Mouse (Mus musculus) myocyte (in vitro differentiated cells): ENCODE measurements around the gene Slc39a11. TPM values are rescaled to one million over a fixed set of nuclear protein-coding genes. Genes with fewer than 3 reads are reported as not detected.

Experiments used
- H3K27me3 ChIP-seq: one replicate; pipeline ENCODE4 v1.6.1; 2011; ENCODE audit not compliant: control insufficient read depth, insufficient read depth, insufficient read length
- H3K36me3 ChIP-seq: one replicate; pipeline ENCODE4 v1.6.1; 2011; ENCODE audit not compliant: control insufficient read depth, insufficient read depth
- H3K4me2 ChIP-seq: one replicate; pipeline ENCODE4 v1.6.1; 2011; ENCODE audit warnings: low read depth, control low read depth
- H3K4me3 ChIP-seq: one replicate; pipeline ENCODE4 v1.5.1; 2011; ENCODE audit warnings: mild to moderate bottlenecking, control low read depth, moderate library complexity
- H3K79me2 ChIP-seq: one replicate; pipeline ENCODE4 v1.6.1; 2011; ENCODE audit not compliant: control insufficient read depth, insufficient read depth
- H3ac ChIP-seq: one replicate; pipeline ENCODE4 v1.6.1; 2011; ENCODE audit not compliant: control insufficient read depth, insufficient read length
- CEBPB ChIP-seq: IDR thresholded peaks from 2 replicates; pipeline ENCODE4 v1.6.1; 2011; ENCODE audit warnings: mild to moderate bottlenecking, moderate library complexity; ENCODE audit not compliant: poor library complexity, insufficient read depth, severe bottlenecking
- E2F4 ChIP-seq: IDR thresholded peaks from one replicate; pipeline ENCODE4 v1.6.1; 2011; ENCODE audit warnings: mild to moderate bottlenecking, control low read depth, moderate library complexity; ENCODE audit not compliant: insufficient read depth
- MAX ChIP-seq: IDR thresholded peaks from one replicate; pipeline ENCODE4 v1.6.1; 2011; ENCODE audit warnings: low read depth, mild to moderate bottlenecking, control low read depth
- MYOD1 ChIP-seq, 3 experiments: IDR thresholded peaks; one replicate each; pipeline ENCODE4 v1.6.1; 2011; ENCODE audit warnings: control low read depth in 2 of 3, low read depth in 2 of 3, mild to moderate bottlenecking in 2 of 3, moderate library complexity in 1 of 3; ENCODE audit not compliant: insufficient read length in 2 of 3, control insufficient read depth in 1 of 3
- MYOG ChIP-seq, 3 experiments: IDR thresholded peaks; one replicate each; pipeline ENCODE4 v1.6.1; 2011; ENCODE audit warnings: control low read depth in 2 of 3, low read depth in 2 of 3, mild to moderate bottlenecking in 2 of 3; ENCODE audit not compliant: insufficient read length in 2 of 3, control insufficient read depth in 1 of 3, insufficient read depth in 1 of 3
- POLR2A ChIP-seq: IDR thresholded peaks from one replicate; pipeline ENCODE4 v1.6.1; 2011; ENCODE audit warnings: low read depth, mild to moderate bottlenecking, control low read depth, moderate library complexity; ENCODE audit not compliant: insufficient read length
- POLR2AphosphoS2 ChIP-seq: IDR thresholded peaks from one replicate; pipeline ENCODE4 v1.6.1; 2011; ENCODE audit warnings: low read depth, control low read depth; ENCODE audit not compliant: insufficient read length
- REST ChIP-seq: IDR thresholded peaks from one replicate; pipeline ENCODE4 v1.6.1; 2011; ENCODE audit warnings: mild to moderate bottlenecking, control low read depth, moderate library complexity; ENCODE audit not compliant: insufficient read depth, insufficient read length
- SRF ChIP-seq: IDR thresholded peaks from one replicate; pipeline ENCODE4 v1.6.1; 2011; ENCODE audit warnings: low read depth; ENCODE audit not compliant: control insufficient read depth, insufficient read length
- TCF12 ChIP-seq: IDR thresholded peaks from one replicate; pipeline ENCODE4 v1.6.1; 2011; ENCODE audit warnings: mild to moderate bottlenecking, control low read depth; ENCODE audit not compliant: poor library complexity, insufficient read depth, severe bottlenecking
- TCF3 ChIP-seq: IDR thresholded peaks from one replicate; pipeline ENCODE4 v1.6.1; 2011; ENCODE audit warnings: low read depth, control low read depth; ENCODE audit not compliant: insufficient read length
- USF1 ChIP-seq: IDR thresholded peaks from one replicate; pipeline ENCODE4 v1.6.1; 2011; ENCODE audit warnings: low read depth, mild to moderate bottlenecking, control low read depth, moderate library complexity
- polyA plus RNA-seq: library from polyadenylated mRNA; unstranded; fragments of >200 nt; fragmentation: generic; extraction: Trizol; gene quantifications from one replicate; pipeline ENCODE4 v1.2.1, GENCODE M21; 2012; ENCODE audit warnings: missing spikeins

The Slc39a11 gene
- polyA plus RNA-seq, 1 experiment: 15.7 TPM

DNA sequence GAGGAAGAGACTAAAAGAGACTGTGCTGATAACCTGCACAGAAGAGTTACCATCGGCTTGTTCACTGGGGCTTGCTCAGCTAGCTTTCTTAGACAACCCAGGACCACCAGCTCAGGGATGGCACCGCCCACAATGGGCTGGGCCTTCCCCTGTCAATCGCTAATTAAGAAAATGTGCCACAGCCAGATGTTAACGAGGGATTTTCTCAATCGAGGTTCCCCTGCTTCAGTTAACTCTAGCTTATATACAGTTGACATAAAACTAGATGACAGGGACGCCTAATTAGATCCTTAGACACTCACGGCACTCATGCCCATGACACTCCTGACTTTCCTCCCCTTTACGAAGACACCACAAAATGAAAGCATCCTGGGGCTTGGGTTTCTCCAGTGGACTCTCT, 268.3 kb downstream of the Slc39a11 start:
- H3K4me3 ChIP-seq: no peak overlapping the region
- no peaks in the 10 kb centered on the region for H3K79me2 ChIP-seq
- TF ChIP-seq POLR2AphosphoS2 (no peak), MYOG (IDR thresholded peaks at IDR 0.05; ENCODE audit: control insufficient read depth in 1 of 3, insufficient read depth in 1 of 3, insufficient read length in 2 of 3, low read depth in 2 of 3) (no peak), TCF12 (no peak), REST (no peak), MYOD1 (IDR thresholded peaks at IDR 0.05; ENCODE audit: control insufficient read depth in 1 of 3, insufficient read length in 2 of 3, low read depth in 2 of 3) (no peak), CEBPB (no peak)
- no peak overlapping the region for H3ac ChIP-seq
- no peak overlapping the region for H3K4me2 ChIP-seq
- no peaks in the 10 kb centered on the region for H3K27me3 ChIP-seq
- H3K36me3 ChIP-seq: no peaks in the 10 kb centered on the region

GRCm38 (mm10) chr11:113378867-113379266, 271.0 kb downstream of the Slc39a11 start:
- Histone ChIP-seq H3K79me2 (no peaks in the 10 kb centered on the region), H3K36me3 (no peaks in the 10 kb centered on the region), H3K4me3 (no peak overlapping the region), H3K4me2 (no peak overlapping the region), H3K27me3 (no peaks in the 10 kb centered on the region), H3ac (no peak overlapping the region)
- TF ChIP-seq E2F4 (no peak), SRF (no peak), POLR2A (no peak), POLR2AphosphoS2 (no peak), TCF3 (no peak), MYOD1 (IDR thresholded peaks at IDR 0.05; ENCODE audit: control insufficient read depth in 1 of 3, insufficient read length in 2 of 3, low read depth in 2 of 3) (no peak), CEBPB (no peak), USF1 (no peak)

DNA sequence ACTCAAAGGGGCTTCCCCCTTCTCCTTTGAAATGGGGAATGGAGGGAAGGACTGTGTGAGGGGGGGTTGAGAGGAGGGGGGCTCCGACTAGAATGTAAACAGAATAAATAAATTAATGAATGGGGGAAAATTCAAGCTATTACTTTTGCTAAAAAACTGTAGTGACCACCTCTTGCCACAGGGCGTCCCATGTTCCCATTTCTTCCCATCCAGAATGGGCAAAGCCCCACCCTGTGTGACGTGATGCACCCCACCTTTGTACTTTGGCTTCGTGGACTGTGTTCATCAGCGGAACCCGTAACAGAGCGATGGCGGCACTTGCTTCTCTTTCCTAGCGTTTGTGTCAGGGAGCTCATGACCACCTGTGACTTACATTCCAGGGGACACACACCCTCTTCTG, 273.8 kb downstream of the Slc39a11 start:
- Histone ChIP-seq H3K27me3 (no peaks in the 10 kb centered on the region), H3K4me2 (no peak overlapping the region), H3ac (no peak overlapping the region)

GRCm38 (mm10) chr11:113373926-113374325, 276.0 kb downstream of the Slc39a11 start:
- Histone ChIP-seq H3K79me2 (no peaks in the 10 kb centered on the region), H3ac (no peak overlapping the region), H3K27me3 (no peaks in the 10 kb centered on the region), H3K36me3 (no peaks in the 10 kb centered on the region), H3K4me2 (no peak overlapping the region), H3K4me3 (no peak overlapping the region)
- TF ChIP-seq POLR2A: no peak
- no peak for TF ChIP-seq TCF3
- no peak for TF ChIP-seq REST
- TF ChIP-seq MYOD1 (IDR thresholded peaks at IDR 0.05; ENCODE audit: control insufficient read depth in 1 of 3, insufficient read length in 2 of 3, low read depth in 2 of 3): no peak
- TF ChIP-seq USF1: no peak
- no peak for TF ChIP-seq SRF
- TF ChIP-seq E2F4: no peak
- no peak for TF ChIP-seq MYOG (IDR thresholded peaks at IDR 0.05; ENCODE audit: control insufficient read depth in 1 of 3, insufficient read depth in 1 of 3, insufficient read length in 2 of 3, low read depth in 2 of 3)
- TF ChIP-seq TCF12: no peak
- TF ChIP-seq POLR2AphosphoS2: no peak
- no peak for TF ChIP-seq MAX
- TF ChIP-seq CEBPB: no peak

More for the DNA sequence above, 273.8 kb downstream of the Slc39a11 start:
- no peaks in the 10 kb centered on the region for H3K79me2 ChIP-seq
- H3K4me3 ChIP-seq: no peak overlapping the region
- H3K36me3 ChIP-seq: no peaks in the 10 kb centered on the region
- TF ChIP-seq TCF12 (no peak), MAX (no peak), POLR2AphosphoS2 (no peak)

DNA sequence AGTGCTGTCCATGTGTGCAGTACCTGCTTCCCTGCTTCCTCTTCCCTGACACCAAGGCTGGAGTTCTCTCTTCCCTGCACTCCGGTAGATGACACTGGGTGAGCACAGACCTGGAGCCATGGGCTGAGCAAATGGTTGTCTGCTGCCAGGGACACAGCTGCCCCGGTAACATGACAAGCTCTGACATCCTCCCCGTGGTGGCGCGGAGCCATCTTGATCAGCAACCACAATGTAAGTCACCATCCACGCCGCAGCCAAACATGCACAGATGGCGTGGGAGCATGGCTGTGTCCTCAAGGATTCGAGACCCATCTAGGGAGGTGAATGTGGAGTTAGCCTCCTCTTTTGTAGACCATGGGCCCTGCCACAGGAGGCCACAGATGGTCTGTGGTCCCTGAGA, 276.5 kb downstream of the Slc39a11 start:
- H3K36me3 ChIP-seq: no peaks in the 10 kb centered on the region
- H3K4me2 ChIP-seq: no peak overlapping the region
- H3ac ChIP-seq: no peak overlapping the region
- no peak overlapping the region for H3K4me3 ChIP-seq
- no peaks in the 10 kb centered on the region for H3K27me3 ChIP-seq
- no peak for TF ChIP-seq REST
- TF ChIP-seq MYOG (IDR thresholded peaks at IDR 0.05; ENCODE audit: control insufficient read depth in 1 of 3, insufficient read depth in 1 of 3, insufficient read length in 2 of 3, low read depth in 2 of 3): no peak
- no peak for TF ChIP-seq CEBPB
- TF ChIP-seq MYOD1 (IDR thresholded peaks at IDR 0.05; ENCODE audit: control insufficient read depth in 1 of 3, insufficient read length in 2 of 3, low read depth in 2 of 3): no peak
- TF ChIP-seq POLR2AphosphoS2: no peak
- TF ChIP-seq TCF12: no peak
- TF ChIP-seq POLR2A: no peak
- no peak for TF ChIP-seq SRF
- no peaks in the 10 kb centered on the region for H3K79me2 ChIP-seq

- H3K36me3 ChIP-seq: no peaks in the 10 kb centered on the region
- H3K4me3 ChIP-seq: no peak overlapping the region
- no peak overlapping the region for H3K4me2 ChIP-seq
- H3K79me2 ChIP-seq: no peaks in the 10 kb centered on the region
- H3K27me3 ChIP-seq: no peaks in the 10 kb centered on the region
- H3ac ChIP-seq: no peak overlapping the region
- no peak for TF ChIP-seq MAX
- TF ChIP-seq CEBPB: no peak
- TF ChIP-seq REST: no peak
- TF ChIP-seq USF1: no peak
- no peak for TF ChIP-seq MYOG (IDR thresholded peaks at IDR 0.05; ENCODE audit: control insufficient read depth in 1 of 3, insufficient read depth in 1 of 3, insufficient read length in 2 of 3, low read depth in 2 of 3)
Observed at GRCm38 (mm10) chr11:113368046-113368445, 281.8 kb downstream of the Slc39a11 start.
